Mouse (Mus musculus): Measurements from ENCODE around the gene Dhdh. TPM values are rescaled to one million over a fixed set of nuclear protein-coding genes. Genes with fewer than 3 reads are reported as not detected.
"Not testable (repeated sequence)": the region's sequence is repeated elsewhere in the genome, so short reads cannot be mapped to it uniquely, and the experiment has no call there.

Gene Dhdh
- polyA plus RNA-seq, 2 experiments from 2014 or later = 1.1 to 2.7 TPM

GRCm38 (mm10) chr7:45475291-45475969, 13.2 kb downstream of the Dhdh start:
- no peak for ATAC-seq

GRCm38 (mm10) chr7:45470869-45471268, 17.7 kb downstream of the Dhdh start:
- peak; percentile 59 for ATAC-seq

GRCm38 (mm10) chr7:45467090-45467670, 21.4 kb downstream of the Dhdh start:
- no peak for ATAC-seq

- peak; percentile 85 for ATAC-seq
Measured at GRCm38 (mm10) chr7:45466283-45467089, 22.1 kb downstream of the Dhdh start, which contains the start of gene Bax. Gene Bax (minus strand): TSS chr7:45466898.

- ATAC-seq = no peak
Measured at GRCm38 (mm10) chr7:45465549-45465948, 23.1 kb downstream of the Dhdh start.

- ATAC-seq = no peak
Measured at GRCm38 (mm10) chr7:45465112-45465511, 23.5 kb downstream of the Dhdh start.

- no peak for ATAC-seq
Measured at GRCm38 (mm10) chr7:45463987-45464778, 24.4 kb downstream of the Dhdh start.

GRCm38 (mm10) chr7:45462868-45463267, 25.7 kb downstream of the Dhdh start:
- not testable (repeated sequence) for ATAC-seq

GRCm38 (mm10) chr7:45462325-45462724, 26.3 kb downstream of the Dhdh start:
- no peak for ATAC-seq

- ATAC-seq = no peak
Measured at GRCm38 (mm10) chr7:45461781-45462180, 26.8 kb downstream of the Dhdh start.

GRCm38 (mm10) chr7:45461326-45461725, 27.3 kb downstream of the Dhdh start:
- ATAC-seq = no peak

- no peak for ATAC-seq
Measured at GRCm38 (mm10) chr7:45460860-45461314, 27.7 kb downstream of the Dhdh start.

- ATAC-seq = no peak
Measured at GRCm38 (mm10) chr7:45460377-45460776, 28.2 kb downstream of the Dhdh start.

- ATAC-seq = peak; percentile 90
Measured at GRCm38 (mm10) chr7:45459564-45460140, 29.0 kb downstream of the Dhdh start, which contains the start of gene Ftl1. Gene Ftl1 (minus strand): TSS chr7:45459884.

GRCm38 (mm10) chr7:45458748-45459563, 29.6 kb downstream of the Dhdh start:
- ATAC-seq = peak; percentile 37

- no peak for ATAC-seq
Measured at GRCm38 (mm10) chr7:45457204-45458060, 31.2 kb downstream of the Dhdh start.

GRCm38 (mm10) chr7:45456721-45457203, 31.8 kb downstream of the Dhdh start:
- ATAC-seq = no peak

GRCm38 (mm10) chr7:45455932-45456696, 32.5 kb downstream of the Dhdh start:
- ATAC-seq = no peak

GRCm38 (mm10) chr7:45454971-45455370, 33.6 kb downstream of the Dhdh start:
- no peak for ATAC-seq

All from CD4-positive, CD25-positive, alpha-beta regulatory T cell, adult 4 months (primary cell).